In the genomic region with DNA sequence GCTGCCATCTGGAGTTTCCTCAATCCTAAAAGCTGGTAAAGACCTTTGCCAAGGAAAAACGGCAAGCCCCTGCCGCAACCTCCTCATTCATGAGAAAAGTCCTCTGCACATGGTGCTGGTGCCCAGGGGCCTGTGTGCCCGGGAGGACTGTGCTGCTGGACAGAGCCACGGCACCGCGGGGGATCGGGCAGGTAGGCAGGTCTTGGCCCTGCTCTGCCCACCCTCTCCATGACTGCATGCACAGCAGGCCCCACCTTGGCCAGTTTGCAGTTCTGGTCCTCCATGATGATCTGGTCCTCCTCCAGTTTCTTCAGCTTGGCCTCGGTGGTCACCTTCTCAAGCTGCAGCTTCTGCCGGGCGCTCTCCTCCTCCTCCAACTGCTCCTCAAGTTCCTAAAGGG, we compare ENCODE assay signal across 27 mouse cellular contexts. TPM values are rescaled to one million over a fixed set of nuclear protein-coding genes. Genes with fewer than 3 reads are reported as not detected.
"Had no signal": no experiment of that assay in that cellular context is flagged by ENCODE, and none has a peak within 500 bp of the region (broad histone marks: within the 10 kb centered on the region; RNA-seq: fewer than 3 reads in every experiment).

No protein-coding gene starts in this region.

- H3K4me1 ChIP-seq: intestine, embryonic 15.5 days; kidney, embryonic 15.5 days; limb, embryonic 10.5 days; limb, embryonic 13.5 days; midbrain, embryonic 10.5 days; midbrain, embryonic 13.5 days had no signal

- ATAC-seq: intestine, embryonic 15.5 days; midbrain, embryonic 13.5 days; midbrain, embryonic 16.5 days had no signal

- H3K27ac ChIP-seq: intestine, embryonic 15.5 days; kidney, embryonic 15.5 days; limb, embryonic 10.5 days; limb, embryonic 13.5 days; midbrain, embryonic 10.5 days; midbrain, embryonic 13.5 days; stomach, postnatal 0 days had no signal

- H3K4me3 ChIP-seq: intestine, embryonic 15.5 days; kidney, embryonic 15.5 days; limb, embryonic 10.5 days; limb, embryonic 13.5 days; megakaryocyte, embryonic 14.5 days; midbrain, embryonic 10.5 days; midbrain, embryonic 13.5 days had no signal

- H3K9ac ChIP-seq: intestine, embryonic 15.5 days; kidney, embryonic 15.5 days; limb, embryonic 13.5 days; lung, embryonic 14.5 days; midbrain, embryonic 13.5 days had no signal

- H3K4me2 ChIP-seq: intestine, embryonic 15.5 days; kidney, embryonic 15.5 days; limb, embryonic 13.5 days; lung, embryonic 14.5 days; midbrain, embryonic 13.5 days had no signal

- DNase-seq: kidney, adult 11 months; kidney, adult 8-10 months; kidney, postnatal 10 days; kidney, postnatal 36 days; lung, embryonic 14.5 days; lung, postnatal 10 days; lung, postnatal 36 days; right cerebral cortex, postnatal 14 days; right cerebral cortex, postnatal 4 days; thymus, postnatal 25 days had no signal

- H3K9me3 ChIP-seq: intestine, embryonic 15.5 days; kidney, embryonic 15.5 days; limb, embryonic 10.5 days; limb, embryonic 13.5 days; megakaryocyte, embryonic 14.5 days; midbrain, embryonic 10.5 days; midbrain, embryonic 13.5 days had no signal

- H3K27me3 ChIP-seq: intestine, embryonic 15.5 days; kidney, embryonic 15.5 days; limb, embryonic 13.5 days; megakaryocyte, embryonic 14.5 days; midbrain, embryonic 13.5 days had no signal

RNA-seq across cellular contexts. Expression of a gene that starts 17.5 kb away (rescaled TPM):
- polyA plus RNA-seq: limb, embryonic 13.5 days; liver, adult 2 months; lung, embryonic 14.5 days; thymus, postnatal 0 days had no signal

RNA-seq across cellular contexts. Expression of a gene that starts 45.5 kb away (rescaled TPM):
- total RNA-seq: layer of hippocampus, postnatal 25 days; left cerebral cortex, adult 18-20 months; left cerebral cortex, postnatal 25 days; monocyte, adult 5-6 weeks had no signal
- polyA plus RNA-seq: kidney, embryonic 15.5 days; limb, embryonic 10.5 days; limb, embryonic 13.5 days; lung, embryonic 14.5 days; midbrain, embryonic 10.5 days; midbrain, embryonic 13.5 days; midbrain, embryonic 16.5 days; neural tube, embryonic 11.5 days; stomach, embryonic 14.5 days had no signal
